Mouse (Mus musculus) liver, embryonic 15.5 days (tissue): ENCODE results near the gene Ercc6. TPM values are rescaled to one million over a fixed set of nuclear protein-coding genes. Genes with fewer than 3 reads are reported as not detected.

Experiments
- ATAC-seq: fragments of 200-750 bp; cut with Nextera tagmentation; 2 replicates; pipeline ENCODE4 v1.8.0; 2017; ENCODE audit warnings: moderate number of reproducible peaks, mild to moderate bottlenecking, moderate library complexity; ENCODE audit not compliant: insufficient read depth
- H3K27ac ChIP-seq: fragments of 300-500 bp; sonication (generic); replicated peaks from 2 replicates; pipeline ENCODE4 v1.5.1; 2015; ENCODE audit warnings: mild to moderate bottlenecking, inconsistent platforms
- H3K27me3 ChIP-seq: fragments of 300-500 bp; sonication (generic); 2 replicates; pipeline ENCODE4 v1.6.1; 2015; ENCODE audit warnings: mild to moderate bottlenecking, inconsistent platforms
- H3K36me3 ChIP-seq: fragments of 300-500 bp; sonication (generic); replicated peaks from 2 replicates; pipeline ENCODE4 v1.6.1; 2015; ENCODE audit warnings: moderate library complexity, mild to moderate bottlenecking, inconsistent platforms
- H3K4me1 ChIP-seq: fragments of 300-500 bp; sonication (generic); replicated peaks from 2 replicates; pipeline ENCODE4 v1.6.1; 2015; ENCODE audit warnings: inconsistent platforms
- H3K4me2 ChIP-seq: fragments of 300-500 bp; sonication (generic); 2 replicates; pipeline ENCODE4 v1.6.1; 2015; ENCODE audit warnings: moderate library complexity, mild to moderate bottlenecking, inconsistent platforms
- H3K4me3 ChIP-seq: fragments of 300-500 bp; sonication (generic); replicated peaks from 2 replicates; pipeline ENCODE4 v1.5.1; 2015; ENCODE audit warnings: mild to moderate bottlenecking, inconsistent platforms
- H3K9ac ChIP-seq: fragments of 300-500 bp; sonication (generic); 2 replicates; pipeline ENCODE4 v1.6.1; 2015; ENCODE audit warnings: moderate library complexity, mild to moderate bottlenecking, inconsistent platforms
- H3K9me3 ChIP-seq: fragments of 300-500 bp; sonication (generic); replicated peaks from 2 replicates; pipeline ENCODE4 v1.6.1; 2016; ENCODE audit warnings: inconsistent platforms
- WGBS: fragments of 180-500 bp; shearing (Covaris S2); methylation state at CpG from one replicate; pipeline ENCODE4 v1.1.7; 2015; ENCODE audit warnings: mixed read lengths; ENCODE audit not compliant: insufficient replicate concordance; 5-methylcytosine and 5-hydroxymethylcytosine counted together
- polyA plus RNA-seq: library from polyadenylated mRNA; unstranded; fragments of >200 nt; fragmentation: Nextera tagmentation; extraction: Ambion mirVana; gene quantifications from 2 replicates; pipeline ENCODE4 v1.2.1, GENCODE M21; 2015

Ercc6 gene
- polyA plus RNA-seq, 1 experiment from 2014 or later, result 6.0 TPM

DNA sequence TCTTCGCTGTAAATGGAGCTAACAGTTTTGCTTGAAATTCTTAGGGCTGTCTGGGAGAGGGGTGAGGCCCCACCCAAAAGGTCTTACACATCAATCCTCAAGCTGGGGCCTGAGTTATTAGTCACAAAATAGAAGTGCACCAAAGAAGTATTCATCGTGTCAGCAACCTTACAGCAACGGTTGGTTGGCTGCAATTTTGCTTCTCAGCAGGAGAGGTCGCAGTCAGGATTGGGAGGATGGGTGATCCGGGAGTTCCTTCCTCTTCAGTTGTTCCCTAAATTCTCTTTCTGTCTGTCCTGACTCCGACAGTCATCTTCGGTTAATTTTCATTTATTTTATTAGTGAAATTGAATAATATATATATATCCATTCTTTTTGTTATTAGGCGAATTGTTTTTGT is 59.2 kb downstream of the Ercc6 start:
- Histone ChIP-seq H3K27me3 (no peaks in the 10 kb centered on the region), H3K9ac (no peak overlapping the region), H3K9me3 (no peaks in the 10 kb centered on the region), H3K4me1 (no peaks in the 10 kb centered on the region), H3K27ac (no peak overlapping the region), H3K4me3 (no peak overlapping the region), H3K36me3 (peaks cover 62% of the 10 kb centered on the region), H3K4me2 (no peak overlapping the region)
- no peak for ATAC-seq
- 65% methylated on average over 8 of the region's 8 CpGs for WGBS

- Histone ChIP-seq H3K36me3 (peaks cover 35% of the 10 kb centered on the region), H3K27ac (no peak overlapping the region), H3K9ac (no peak overlapping the region), H3K27me3 (no peaks in the 10 kb centered on the region), H3K9me3 (no peaks in the 10 kb centered on the region), H3K4me3 (no peak overlapping the region), H3K4me1 (no peaks in the 10 kb centered on the region), H3K4me2 (no peak overlapping the region)
- WGBS, result 82% methylated on average over 2 of the region's 2 CpGs
- no peak for ATAC-seq
Observed at GRCm38 (mm10) chr14:32578420-32578819, 65.1 kb downstream of the Ercc6 start.

DNA sequence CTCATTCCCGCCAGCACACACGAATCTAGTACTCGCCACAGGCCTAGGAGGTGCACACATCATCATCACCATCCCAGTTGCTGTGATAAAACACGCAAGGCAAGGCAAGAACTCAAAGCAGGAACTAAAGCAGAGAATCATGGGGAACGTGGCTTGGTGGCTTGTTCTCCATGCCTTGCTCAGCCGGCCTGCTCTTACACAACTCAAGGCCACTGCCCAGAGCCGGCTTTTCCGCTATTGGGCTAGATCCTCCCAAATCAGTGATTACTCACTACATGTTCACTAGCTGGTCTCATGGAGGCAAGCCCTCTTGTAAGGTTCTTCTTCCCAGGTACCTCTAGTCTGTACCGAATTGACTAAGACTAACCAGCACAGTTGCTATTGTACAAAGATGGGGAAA is 70.4 kb downstream of the Ercc6 start:
- no peak overlapping the region for H3K4me3 ChIP-seq
- no peaks in the 10 kb centered on the region for H3K4me1 ChIP-seq
- 0 out of 2 replicates have a peak, but pooled peaks cover under 1% of the 10 kb centered on the region for H3K36me3 ChIP-seq
- H3K9me3 ChIP-seq, result no peaks in the 10 kb centered on the region
- no peak overlapping the region for H3K4me2 ChIP-seq
- no peak overlapping the region for H3K27ac ChIP-seq
- ATAC-seq, result no peak
- WGBS, result 67% methylated on average over 9 of the region's 9 CpGs
- H3K9ac ChIP-seq, result no peak overlapping the region
- H3K27me3 ChIP-seq, result no peaks in the 10 kb centered on the region; the same call in 1 of the 2 replicates

DNA sequence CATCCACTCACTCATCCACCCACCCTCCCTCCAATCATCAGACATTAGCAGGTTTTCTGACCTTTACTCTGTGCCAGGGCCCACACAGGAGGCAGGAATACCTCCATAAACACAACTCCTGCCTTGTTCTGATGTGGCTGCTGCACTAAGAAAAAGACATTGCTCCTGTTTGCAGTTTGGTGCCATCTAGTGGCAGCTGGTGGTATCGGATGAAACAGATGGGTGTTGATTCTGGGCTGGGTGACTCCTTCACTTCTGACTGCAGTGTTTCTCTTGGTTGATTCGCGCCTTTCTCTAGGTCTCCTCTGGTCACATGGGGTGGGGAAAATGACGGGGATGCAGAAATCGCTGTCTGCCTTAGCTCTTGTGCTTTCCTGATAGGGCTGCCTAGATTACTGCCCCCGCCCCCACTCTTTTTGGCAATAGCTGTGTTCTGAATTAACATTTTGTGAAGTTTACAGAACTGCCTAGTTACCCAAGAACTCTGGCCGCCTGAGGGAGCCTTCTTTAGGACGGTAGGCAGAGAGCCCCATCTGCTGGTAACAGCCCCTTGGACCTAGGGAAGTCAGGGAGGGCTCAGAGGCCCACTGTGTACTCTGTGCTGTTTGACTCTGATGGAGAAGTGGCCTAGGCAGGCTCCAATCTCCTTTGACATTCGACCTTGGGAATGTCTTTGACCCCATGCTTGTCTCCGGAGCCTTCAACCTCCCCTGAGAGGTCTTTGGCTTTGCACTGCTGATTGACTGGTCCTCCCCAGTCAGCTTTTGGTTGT is 73.9 kb downstream of the Ercc6 start:
- Histone ChIP-seq H3K4me1 (no peaks in the 10 kb centered on the region), H3K27ac (no peak overlapping the region), H3K27me3 (peaks cover 7% of the 10 kb centered on the region), H3K4me3 (no peak overlapping the region), H3K4me2 (no peak overlapping the region), H3K9ac (no peak overlapping the region), H3K9me3 (no peaks in the 10 kb centered on the region), H3K36me3 (no peaks in the 10 kb centered on the region)
- 7% methylated on average over 10 of the region's 10 CpGs for WGBS
- ATAC-seq, result no peak

DNA sequence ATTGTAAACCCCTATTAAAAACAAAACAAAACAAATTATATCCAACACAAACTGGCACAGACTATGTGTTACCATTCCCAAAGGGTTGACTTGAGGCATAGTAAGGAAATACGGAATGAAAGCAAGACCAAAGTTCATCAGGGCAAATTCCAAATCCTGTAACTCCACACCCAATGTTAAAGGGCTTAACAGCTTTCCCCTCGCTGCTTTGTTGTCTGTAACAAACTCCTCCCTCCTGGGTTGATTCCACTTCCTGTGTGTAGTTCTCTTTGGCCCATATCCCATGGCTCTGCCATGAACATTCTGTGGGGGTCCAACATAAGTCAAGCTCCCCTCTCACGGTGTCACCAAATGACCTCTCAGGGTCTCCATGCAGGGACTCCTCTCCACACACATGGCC is 77.1 kb downstream of the Ercc6 start:
- ATAC-seq, result no peak
- 47% methylated on average over 3 of the region's 3 CpGs for WGBS
- Histone ChIP-seq H3K4me2 (no peak overlapping the region), H3K4me1 (no peaks in the 10 kb centered on the region), H3K27me3 (peaks cover 37% of the 10 kb centered on the region), H3K9me3 (no peaks in the 10 kb centered on the region), H3K36me3 (no peaks in the 10 kb centered on the region), H3K4me3 (no peak overlapping the region), H3K9ac (no peak overlapping the region), H3K27ac (no peak overlapping the region)

GRCm38 (mm10) chr14:32597232-32598231 is 84.2 kb downstream of the Ercc6 start:
- ATAC-seq, result no peak
- Histone ChIP-seq H3K4me1 (0 out of 2 replicates have a peak, but pooled peaks cover 2% of the 10 kb centered on the region), H3K27ac (no peak overlapping the region), H3K36me3 (no peaks in the 10 kb centered on the region), H3K9ac (no peak overlapping the region), H3K4me3 (0 out of 2 replicates have a peak overlapping the region, but pooled peaks have one; percentile 4), H3K4me2 (no peak overlapping the region), H3K27me3 (peaks cover 94% of the 10 kb centered on the region), H3K9me3 (no peaks in the 10 kb centered on the region)
- WGBS, result 1% methylated on average over 78 of the region's 78 CpGs

GRCm38 (mm10) chr14:32598437-32599219 is 85.3 kb downstream of the Ercc6 start:
- no peak for ATAC-seq
- Histone ChIP-seq H3K9ac (no peak overlapping the region), H3K9me3 (no peaks in the 10 kb centered on the region), H3K36me3 (no peaks in the 10 kb centered on the region), H3K4me1 (0 out of 2 replicates have a peak, but pooled peaks cover 2% of the 10 kb centered on the region), H3K4me3 (no peak overlapping the region), H3K4me2 (no peak overlapping the region), H3K27ac (no peak overlapping the region), H3K27me3 (peaks cover 96% of the 10 kb centered on the region)
- WGBS, result 8% methylated on average over 23 of the region's 23 CpGs

- 2% methylated on average over 53 of the region's 53 CpGs for WGBS
- 0 out of 2 replicates have a peak, but pooled peaks cover 2% of the 10 kb centered on the region for H3K4me1 ChIP-seq
- H3K36me3 ChIP-seq, result no peaks in the 10 kb centered on the region
- H3K27me3 ChIP-seq, result peaks cover 95% of the 10 kb centered on the region
- no peak within 1 kb of the TSS for H3K9ac ChIP-seq
- no peak within 1 kb of the TSS for H3K27ac ChIP-seq
- H3K9me3 ChIP-seq, result no peaks in the 10 kb centered on the region
- H3K4me3 ChIP-seq, result no peak within 1 kb of the TSS
- no peak for ATAC-seq
- H3K4me2 ChIP-seq, result no peak within 1 kb of the TSS
Observed at GRCm38 (mm10) chr14:32599290-32600041, 86.1 kb downstream of the Ercc6 start, which contains the start of gene Prrxl1. Prrxl1 (plus strand) TSS chr14:32599407.

DNA sequence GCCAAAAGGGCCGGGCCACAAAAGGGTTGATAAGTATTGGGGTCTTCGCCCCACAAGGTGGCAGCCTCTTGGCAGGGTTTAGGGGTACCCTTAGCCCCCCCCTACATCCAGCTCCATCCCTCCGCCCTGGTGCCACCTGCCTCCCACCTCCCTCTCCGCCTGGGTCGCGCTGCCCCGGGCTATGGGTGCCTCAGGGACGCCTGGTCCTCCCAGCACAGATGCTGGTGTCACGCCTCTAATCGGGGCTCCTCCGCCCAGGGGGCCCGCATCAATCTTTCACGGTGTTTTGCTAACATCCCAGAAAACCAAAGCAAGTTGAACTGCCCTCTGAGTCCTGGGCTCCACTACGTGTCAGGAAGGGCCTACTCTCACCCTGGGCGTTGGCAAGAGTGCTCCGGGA is 86.8 kb downstream of the Ercc6 start:
- Histone ChIP-seq H3K36me3 (no peaks in the 10 kb centered on the region), H3K27me3 (peaks cover 93% of the 10 kb centered on the region), H3K4me1 (0 out of 2 replicates have a peak, but pooled peaks cover 2% of the 10 kb centered on the region), H3K9ac (no peak overlapping the region), H3K4me3 (no peak overlapping the region), H3K4me2 (no peak overlapping the region), H3K27ac (no peak overlapping the region), H3K9me3 (no peaks in the 10 kb centered on the region)
- 4% methylated on average over 16 of the region's 16 CpGs for WGBS
- ATAC-seq, result no peak

GRCm38 (mm10) chr14:32605508-32605907 is 92.2 kb downstream of the Ercc6 start:
- H3K4me1 ChIP-seq, result no peaks in the 10 kb centered on the region
- peaks cover 43% of the 10 kb centered on the region for H3K27me3 ChIP-seq
- WGBS, result 57% methylated on average over 15 of the region's 15 CpGs
- H3K9ac ChIP-seq, result no peak overlapping the region
- ATAC-seq, result no peak
- no peak overlapping the region for H3K4me3 ChIP-seq
- no peaks in the 10 kb centered on the region for H3K36me3 ChIP-seq
- H3K4me2 ChIP-seq, result no peak overlapping the region
- H3K9me3 ChIP-seq, result no peaks in the 10 kb centered on the region
- no peak overlapping the region for H3K27ac ChIP-seq
